Mouse (Mus musculus) common myeloid progenitor, adult 5-6 weeks (primary cell): ENCODE results near the gene Gng4. TPM values are rescaled to one million over a fixed set of nuclear protein-coding genes. Genes with fewer than 3 reads are reported as not detected.

Source experiments
- ATAC-seq: replicated peaks from 2 replicates; pipeline ENCODE4 v1.8.0; 2016; ENCODE audit warnings: low read depth, mild to moderate bottlenecking, moderate TSS enrichment, inconsistent platforms; ENCODE audit not compliant: poor library complexity, severe bottlenecking
- total RNA-seq: library from RNA; stranded (forward); fragments of 200-1000, 187-1606 nt; gene quantifications from 2 replicates; pipeline ENCODE4 v1.2.3, GENCODE M21; 2017

Gng4 gene
- total RNA-seq, 1 experiment from 2014 or later, result not detected

DNA sequence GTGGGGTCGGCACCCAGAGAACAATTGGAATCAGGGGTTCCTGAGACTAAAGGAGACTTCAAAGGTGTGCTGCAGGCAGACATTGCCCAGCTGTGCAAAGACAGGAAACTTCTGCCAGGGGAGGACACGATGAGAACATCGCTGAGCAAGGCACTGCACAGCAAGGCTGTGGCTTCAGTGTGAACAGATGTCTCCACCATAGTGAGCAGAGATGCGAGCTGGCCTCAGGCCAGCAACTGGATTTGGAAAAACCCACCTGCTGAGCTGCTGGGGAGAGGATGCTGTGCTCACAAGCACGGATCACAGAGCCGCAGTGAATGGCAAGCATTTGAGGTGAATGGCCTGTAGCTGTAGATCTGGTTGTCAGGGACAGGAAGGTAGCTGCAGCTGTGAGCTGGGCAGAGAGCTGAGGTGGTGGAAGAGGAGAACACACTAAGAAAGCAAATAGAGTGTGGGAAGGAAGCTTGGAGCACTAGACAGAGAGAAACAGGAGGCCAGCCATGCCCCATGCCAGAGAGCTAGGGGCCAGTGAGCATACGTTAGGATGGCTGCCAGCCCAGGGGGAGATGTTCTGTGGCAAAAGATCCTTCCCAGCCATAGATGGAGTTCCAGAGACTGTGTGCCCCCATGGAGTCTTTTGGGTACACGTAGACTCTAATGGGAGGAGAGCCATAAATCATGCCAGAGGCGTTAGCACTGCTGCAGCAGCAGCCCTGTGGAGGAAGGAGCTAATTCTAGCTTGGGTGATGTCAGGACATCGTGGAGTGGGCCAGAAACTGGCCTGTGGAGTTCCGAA lies 24.7 kb downstream of the Gng4 start:
- no peak for ATAC-seq

DNA sequence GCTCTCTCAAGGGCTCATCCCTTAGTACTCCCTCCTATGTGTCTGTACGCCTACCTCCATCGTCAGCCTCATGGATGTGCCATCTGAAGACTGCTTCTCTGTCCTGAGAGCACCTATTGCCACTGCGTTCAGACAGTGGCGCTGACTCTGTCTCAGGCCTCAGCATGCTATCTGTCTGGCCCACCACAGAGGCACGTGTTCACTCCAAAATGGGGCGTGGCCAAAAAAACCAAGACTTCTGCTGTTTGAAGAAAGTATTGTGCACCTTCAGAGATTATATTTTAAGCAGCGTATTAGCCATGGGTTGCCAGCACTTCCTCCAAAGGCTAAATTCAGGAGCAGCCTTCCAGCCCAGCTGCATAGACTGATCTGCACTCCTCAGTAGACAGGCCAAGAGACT lies 27.0 kb downstream of the Gng4 start:
- ATAC-seq, result 0 out of 2 replicates have a peak, but pooled peaks have one; percentile 11

DNA sequence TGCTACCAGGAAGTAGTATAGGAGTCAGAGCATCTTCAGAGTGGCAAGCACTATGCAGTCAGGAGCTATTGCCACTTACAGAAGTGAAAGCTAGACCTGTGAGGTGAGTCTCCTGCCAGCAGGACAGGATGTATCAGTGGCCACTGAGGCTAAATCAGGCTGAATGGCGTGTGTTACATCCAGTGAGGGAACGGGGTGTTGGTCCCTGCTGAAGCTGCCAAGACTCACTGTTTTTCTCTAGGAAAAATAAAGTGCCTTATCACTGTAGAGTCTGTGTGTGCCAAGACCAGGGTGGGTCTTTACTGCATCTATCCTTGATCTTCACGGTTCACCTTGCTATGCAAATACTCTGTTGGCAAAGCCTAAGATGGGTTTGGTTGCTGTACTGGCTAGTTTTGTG lies 34.8 kb downstream of the Gng4 start:
- no peak for ATAC-seq

DNA sequence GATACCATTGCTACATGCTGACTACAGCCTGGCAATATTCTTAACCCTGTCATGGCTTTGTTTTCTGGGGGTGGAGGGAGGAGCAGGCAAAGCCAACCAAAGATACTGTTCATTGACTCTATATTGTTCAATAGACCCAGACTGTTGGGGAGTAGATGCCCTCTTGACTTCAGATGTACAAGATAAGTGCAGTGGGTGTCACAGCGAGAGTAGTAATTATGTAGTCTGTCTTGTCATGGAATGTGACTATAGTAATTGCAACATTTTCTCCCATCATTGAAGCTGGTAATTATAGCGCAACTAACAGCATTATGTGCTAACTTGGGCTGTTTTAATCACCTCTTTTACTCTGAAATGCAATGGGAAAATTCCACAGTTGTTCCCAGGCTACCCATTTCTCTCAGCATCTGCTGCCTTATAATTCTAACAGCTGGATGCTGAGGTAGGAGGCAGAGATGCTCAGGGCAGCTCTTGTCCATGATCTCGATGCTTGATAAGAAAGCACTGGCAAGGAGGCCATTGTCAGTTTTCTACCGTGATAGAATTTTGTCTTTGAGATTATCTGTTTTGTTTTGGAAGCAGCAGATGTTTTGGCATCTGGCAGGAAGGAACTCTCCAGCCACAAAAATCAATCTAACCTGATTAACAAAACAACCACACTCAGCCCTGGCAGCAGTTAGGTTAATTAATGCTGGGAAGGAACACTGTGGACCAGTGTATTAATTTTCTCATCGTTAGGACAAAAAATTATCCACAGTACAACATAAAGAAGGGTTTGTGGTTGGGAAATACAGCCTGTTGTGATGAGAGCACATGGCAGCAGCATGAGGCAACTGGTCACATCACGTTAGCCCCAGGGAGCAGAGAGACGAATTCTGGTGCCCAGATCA lies 36.6 kb downstream of the Gng4 start:
- ATAC-seq, result no peak

DNA sequence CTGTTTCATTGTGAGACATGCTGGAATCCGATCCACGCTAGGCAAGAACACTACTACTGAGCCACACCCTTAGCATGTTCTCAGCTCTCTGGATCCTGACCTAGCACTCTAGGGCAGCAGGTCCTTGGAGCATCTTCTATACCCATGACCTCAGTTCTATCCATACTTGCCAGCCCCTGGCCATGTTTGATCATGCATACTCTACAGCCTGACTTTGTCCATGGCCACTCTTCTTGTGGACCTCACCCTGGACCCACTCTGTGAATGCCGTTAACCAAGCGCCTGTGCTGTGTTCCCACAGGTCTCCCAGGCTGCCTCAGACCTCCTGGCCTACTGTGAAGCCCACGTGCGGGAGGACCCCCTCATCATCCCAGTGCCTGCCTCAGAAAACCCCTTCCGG lies 41.1 kb downstream of the Gng4 start:
- ATAC-seq, result no peak

DNA sequence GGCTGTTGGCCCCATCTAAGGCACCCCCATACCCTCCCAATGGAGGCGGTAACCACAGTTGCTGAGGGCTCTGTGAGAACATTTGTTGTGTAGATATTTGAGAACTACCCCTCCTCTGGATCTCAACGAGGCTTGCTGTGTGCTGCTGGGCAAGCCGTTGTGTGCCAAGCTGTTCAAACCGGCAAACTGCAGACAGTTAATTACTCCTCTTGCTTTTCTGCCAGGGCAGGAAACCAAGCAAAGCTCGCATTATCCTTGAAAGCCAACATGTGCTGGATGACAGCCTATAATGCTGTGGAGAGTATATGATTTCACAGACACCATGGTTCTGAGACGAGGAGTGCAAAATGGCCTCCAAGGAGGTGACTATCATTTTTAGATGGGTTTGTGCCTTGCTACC lies 42.7 kb downstream of the Gng4 start:
- ATAC-seq, result no peak

DNA sequence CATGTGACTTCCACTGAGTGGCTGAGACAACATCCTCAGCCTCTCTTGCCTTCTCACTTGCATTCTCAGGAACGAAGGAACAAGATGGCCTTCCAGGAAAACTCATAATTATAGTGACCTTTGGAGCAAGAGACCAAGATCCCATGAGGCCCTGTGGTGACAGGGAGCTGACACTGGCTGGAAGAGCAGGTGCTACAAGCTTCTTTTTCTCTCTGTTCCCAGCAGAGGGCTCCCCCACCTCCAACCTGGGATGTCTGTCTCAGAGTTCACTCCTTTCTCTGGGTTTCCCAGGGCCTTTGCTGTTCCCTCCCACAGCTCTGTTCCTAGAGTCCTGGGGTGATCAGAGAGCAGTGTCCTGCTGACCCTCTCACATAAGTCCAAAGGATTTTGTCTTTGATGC lies 44.3 kb downstream of the Gng4 start:
- no peak for ATAC-seq

DNA sequence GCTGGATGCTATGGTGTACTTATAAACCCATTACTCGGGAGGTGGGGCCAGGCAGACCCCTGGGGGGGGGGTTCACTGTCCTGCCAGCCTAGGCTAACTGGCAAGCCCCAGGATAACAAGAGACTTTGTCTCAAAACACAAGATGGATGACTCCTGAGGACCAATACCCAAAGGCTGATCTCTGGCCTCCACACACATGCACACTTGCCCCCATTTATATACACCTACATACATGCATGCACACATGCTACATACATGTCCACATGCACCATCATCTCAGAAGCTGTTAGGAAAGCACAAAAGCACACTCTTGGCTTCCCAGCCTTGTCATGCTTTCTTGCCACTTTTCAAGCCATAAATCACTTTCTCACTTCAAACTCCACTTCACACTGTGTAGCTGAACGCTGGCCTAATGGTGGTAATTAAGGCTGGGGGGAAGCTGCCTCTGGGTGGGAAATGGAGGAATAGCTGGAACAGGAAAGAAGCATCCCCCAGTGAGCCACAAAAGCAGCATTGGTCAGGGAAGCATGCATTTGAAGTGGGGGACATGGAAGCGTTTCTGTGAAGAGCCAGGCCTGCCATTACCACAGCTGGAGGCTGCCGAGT lies 46.7 kb downstream of the Gng4 start:
- ATAC-seq, result no peak

DNA sequence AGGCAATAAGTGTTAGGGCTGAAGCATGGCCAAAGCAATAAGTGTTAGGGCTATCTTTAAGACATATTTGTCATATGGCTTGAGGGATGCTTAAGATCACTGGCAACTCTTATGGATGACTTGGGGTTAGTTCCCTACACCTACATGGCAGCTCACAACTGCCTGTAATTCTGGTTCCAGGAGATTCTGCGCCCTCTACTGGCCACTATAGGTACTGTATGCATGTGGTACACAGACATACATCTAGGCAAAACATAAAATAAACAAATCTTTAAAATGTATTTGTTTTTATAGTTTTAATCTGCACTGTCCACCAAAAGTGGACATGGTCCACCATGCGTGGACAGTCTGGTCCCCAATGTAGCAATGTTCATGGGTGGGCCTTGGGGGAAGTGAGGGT lies 51.3 kb downstream of the Gng4 start:
- peak; percentile 47; the same call in 1 of the 2 replicates for ATAC-seq

DNA sequence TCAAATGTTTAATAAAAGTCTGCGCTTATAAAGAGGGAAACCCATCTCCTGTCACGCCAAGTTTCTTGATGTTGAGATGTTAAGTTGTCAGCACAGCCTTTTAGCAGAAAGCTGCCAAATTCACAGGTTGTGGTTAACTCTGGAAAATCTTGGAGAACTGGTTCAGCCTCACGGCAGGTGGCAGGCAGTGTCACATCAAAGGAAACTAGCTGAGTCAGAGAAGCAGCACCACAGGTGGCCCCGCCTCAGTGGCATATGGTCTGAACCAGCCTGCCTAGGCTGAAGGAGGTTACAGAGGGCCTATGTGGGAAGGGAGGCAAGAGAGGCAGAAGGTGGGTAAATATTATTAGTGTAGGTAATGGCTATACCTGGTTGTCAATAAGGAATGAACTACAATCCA lies 61.2 kb downstream of the Gng4 start:
- ATAC-seq, result no peak

DNA sequence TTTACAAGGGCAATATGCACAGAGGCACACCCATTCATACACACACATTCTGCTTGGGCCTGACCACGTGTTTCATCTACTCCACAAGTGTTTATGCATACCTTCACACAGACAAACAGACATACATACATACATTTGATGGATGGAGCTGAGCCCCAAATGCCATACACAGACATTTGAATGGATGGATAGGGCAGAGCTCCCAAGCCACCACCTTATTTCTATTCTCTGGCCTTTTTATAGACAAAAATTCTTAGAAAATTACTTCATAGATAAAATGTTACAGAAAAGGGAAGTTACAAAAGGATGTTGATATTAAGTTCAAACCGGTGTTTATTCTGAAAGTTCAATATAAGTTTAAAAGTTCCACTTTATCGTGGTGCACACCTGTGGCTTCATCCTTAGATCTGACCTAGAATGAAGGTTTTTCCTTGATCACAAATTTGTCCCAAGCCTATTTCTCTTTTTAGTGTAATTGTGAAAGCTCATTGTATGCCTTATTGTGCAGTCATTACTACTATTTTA lies 63.3 kb downstream of the Gng4 start:
- ATAC-seq, result no peak

DNA sequence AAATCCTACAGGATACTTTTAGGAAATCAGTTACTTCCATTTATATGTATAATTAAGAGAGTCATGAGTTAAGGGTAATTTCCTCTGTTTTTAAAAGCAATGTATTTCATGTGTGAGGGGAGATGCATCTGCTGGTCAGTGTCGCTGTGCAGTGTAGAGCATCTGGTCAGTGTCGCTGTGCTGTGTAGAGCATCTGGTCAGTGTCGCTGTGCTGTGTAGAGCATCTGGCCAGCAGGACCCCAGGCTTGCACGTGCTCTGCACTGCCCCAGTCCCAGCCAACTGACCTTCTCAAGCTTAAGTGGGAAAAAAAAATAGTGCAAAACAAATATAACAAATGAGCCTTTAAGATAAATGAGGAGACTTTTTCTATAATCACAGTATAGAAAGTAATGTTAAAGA lies 73.3 kb downstream of the Gng4 start:
- ATAC-seq, result no peak

DNA sequence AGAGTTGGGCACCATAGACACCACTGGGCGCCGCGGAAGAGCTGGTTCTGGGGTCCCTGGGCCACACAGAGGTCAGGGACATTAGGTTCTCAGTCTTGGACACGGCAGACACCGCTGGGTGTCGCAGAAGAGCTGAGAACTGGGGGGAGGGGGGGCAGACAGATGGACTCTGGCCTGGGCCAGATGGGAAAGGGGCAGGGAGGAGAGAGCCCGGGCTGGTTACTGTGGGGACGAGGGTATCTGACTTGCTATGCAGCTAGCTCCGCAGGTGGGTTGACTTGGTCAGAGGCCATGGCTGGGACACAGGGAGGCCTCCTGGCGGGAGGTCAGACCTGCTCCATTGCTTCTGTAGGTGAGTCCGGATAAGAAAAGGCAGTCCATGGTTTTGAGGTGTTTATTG lies 78.5 kb downstream of the Gng4 start:
- no peak for ATAC-seq

DNA sequence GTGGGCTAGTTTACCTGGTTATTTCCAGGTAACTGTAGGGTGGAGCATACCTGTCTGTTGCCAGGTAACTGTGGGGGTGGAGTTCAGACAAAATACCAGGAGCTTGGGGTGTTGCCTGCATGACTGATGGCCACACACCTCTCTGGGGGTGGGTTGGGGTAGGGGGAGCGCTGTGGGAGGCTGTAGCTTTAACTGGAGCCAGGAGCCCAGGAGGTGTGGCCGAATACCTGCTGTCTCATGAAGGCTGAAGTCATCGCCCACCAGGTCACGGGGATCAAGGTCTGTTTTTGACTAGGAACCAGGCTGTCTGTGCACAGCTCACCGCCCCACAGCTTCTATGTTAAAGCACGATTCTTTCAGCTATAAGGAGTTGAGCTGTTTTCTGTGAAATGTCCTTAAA lies 79.1 kb downstream of the Gng4 start:
- no peak for ATAC-seq

DNA sequence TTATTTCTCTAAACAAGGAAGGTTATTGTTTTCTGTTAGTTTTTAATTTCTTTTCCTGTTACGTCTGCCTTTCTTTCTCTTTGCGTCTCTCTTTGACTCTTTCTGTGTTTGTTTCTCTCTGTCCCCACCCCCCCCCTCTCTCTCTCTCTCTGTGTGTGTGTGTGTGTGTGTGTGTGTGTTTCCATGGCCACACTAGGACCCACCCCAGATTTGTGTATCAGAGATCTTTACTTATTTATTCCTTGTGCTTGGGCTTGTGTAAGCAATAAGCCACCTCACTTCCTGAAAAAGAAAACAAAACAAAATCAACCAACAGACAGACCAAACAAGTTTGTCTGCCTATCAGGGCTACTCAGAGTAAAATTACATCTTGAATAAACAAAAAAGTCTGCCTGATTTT lies 82.5 kb downstream of the Gng4 start:
- ATAC-seq, result no peak

DNA sequence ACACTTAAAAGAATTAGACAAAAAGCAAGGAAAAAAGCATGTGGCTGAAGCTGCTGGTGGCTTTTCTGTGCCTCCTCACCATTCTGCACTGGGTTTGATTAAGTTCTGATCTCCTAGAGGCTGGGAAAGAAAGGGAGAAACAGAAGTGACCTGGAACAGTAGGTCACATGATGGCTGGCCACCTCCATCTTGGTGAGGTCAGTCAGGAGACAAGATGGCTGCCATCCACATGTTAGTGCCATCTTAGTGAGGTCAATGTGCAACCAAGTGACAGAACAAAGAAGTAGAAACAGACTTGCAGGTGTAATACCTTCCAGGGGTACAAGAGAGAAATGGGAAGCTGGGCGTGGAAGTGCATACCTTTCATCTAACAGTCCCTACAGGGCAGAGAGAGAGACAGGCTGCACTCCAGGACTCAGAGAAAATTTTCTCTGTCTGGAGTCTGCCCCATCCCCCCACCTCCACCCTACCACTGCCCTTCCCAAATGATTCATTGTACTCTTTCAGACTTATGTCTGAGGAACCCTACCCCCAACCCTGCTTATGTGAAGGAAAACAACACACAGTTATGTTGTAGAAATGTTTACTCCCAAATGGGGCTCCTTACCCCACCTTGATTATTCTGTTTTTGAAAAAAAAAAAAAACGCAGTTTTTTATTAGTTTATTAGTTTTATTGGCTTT lies 83.4 kb downstream of the Gng4 start:
- no peak for ATAC-seq

DNA sequence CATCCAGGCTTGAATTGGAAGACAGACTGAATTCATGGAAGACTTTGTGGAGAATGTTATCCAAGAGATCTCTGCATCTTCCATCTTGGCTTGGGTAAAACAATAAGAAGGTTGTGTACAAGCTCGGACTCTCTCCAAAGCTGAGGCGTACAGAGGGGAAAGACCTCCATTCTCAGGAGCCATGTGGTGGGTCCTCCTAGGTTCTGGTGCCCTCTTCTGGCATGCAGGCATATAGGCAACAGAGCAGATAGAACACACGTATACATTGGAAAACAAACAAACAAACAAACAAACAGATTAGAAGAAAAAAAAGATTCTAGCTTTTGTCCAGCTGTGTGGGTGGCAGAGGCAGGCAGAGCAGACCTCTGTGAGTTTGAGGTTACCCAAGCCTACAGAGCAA lies 84.1 kb downstream of the Gng4 start:
- ATAC-seq, result peak; percentile 83
